Mouse (Mus musculus) hindbrain, embryonic 12.5 days (tissue): ENCODE measurements around the gene Gm29427. TPM values are rescaled to one million over a fixed set of nuclear protein-coding genes. Genes with fewer than 3 reads are reported as not detected.

Experiments used
- ATAC-seq: fragments of 200-750 bp; cut with Nextera tagmentation; 2 replicates; pipeline ENCODE4 v1.8.0; 2017; ENCODE audit warnings: moderate TSS enrichment; ENCODE audit not compliant: low FRiP score
- H3K27ac ChIP-seq: fragments of 300-500 bp; sonication (generic); 2 replicates; pipeline ENCODE4 v1.5.1; 2016; ENCODE audit warnings: mild to moderate bottlenecking
- H3K27me3 ChIP-seq: fragments of 300-500 bp; sonication (generic); 2 replicates; pipeline ENCODE4 v1.6.1; 2016; ENCODE audit warnings: mild to moderate bottlenecking
- H3K36me3 ChIP-seq: fragments of 300-500 bp; sonication (generic); 2 replicates; pipeline ENCODE4 v1.6.1; 2016; ENCODE audit warnings: mild to moderate bottlenecking
- H3K4me1 ChIP-seq: fragments of 300-500 bp; sonication (generic); 2 replicates; pipeline ENCODE4 v1.6.1; 2016
- H3K4me2 ChIP-seq: fragments of 300-500 bp; sonication (generic); replicated peaks from 2 replicates; pipeline ENCODE4 v1.6.1; 2016; ENCODE audit warnings: mild to moderate bottlenecking
- H3K4me3 ChIP-seq: fragments of 300-500 bp; sonication (generic); 2 replicates; pipeline ENCODE4 v1.5.1; 2016; ENCODE audit warnings: mild to moderate bottlenecking
- H3K9ac ChIP-seq: fragments of 300-500 bp; sonication (generic); 2 replicates; pipeline ENCODE4 v1.6.1; 2016; ENCODE audit warnings: mild to moderate bottlenecking, moderate library complexity
- H3K9me3 ChIP-seq: fragments of 300-500 bp; sonication (generic); replicated peaks from 2 replicates; pipeline ENCODE4 v1.6.1; 2016; ENCODE audit warnings: mild to moderate bottlenecking
- WGBS: fragments of 180-500 bp; shearing (Covaris S2); methylation state at CpG from one replicate; pipeline ENCODE4 v1.1.7; 2016; 5-methylcytosine and 5-hydroxymethylcytosine counted together
- polyA plus RNA-seq: library from polyadenylated mRNA; unstranded; fragments of >200 nt; fragmentation: Nextera tagmentation; extraction: Ambion mirVana; gene quantifications from 2 replicates; pipeline ENCODE4 v1.2.1, GENCODE M21; 2016

The Gm29427 gene
- 0.15 TPM in 1 of 2 replicates, not detected in the other for polyA plus RNA-seq

- H3K36me3 ChIP-seq: peaks cover 4% of the 10 kb centered on the region; the same call in 1 of the 2 replicates
- peaks cover 17% of the 10 kb centered on the region for H3K4me1 ChIP-seq
- peak within 1 kb of the TSS; percentile 98 for H3K4me2 ChIP-seq
- H3K4me3 ChIP-seq: peak within 1 kb of the TSS; percentile 89
- H3K27ac ChIP-seq: peak within 1 kb of the TSS; percentile 87
- no peaks in the 10 kb centered on the region for H3K9me3 ChIP-seq
- peak within 1 kb of the TSS; percentile 92 for H3K9ac ChIP-seq
- H3K27me3 ChIP-seq: no peaks in the 10 kb centered on the region
- WGBS: under 1% methylated on average over 38 of the region's 38 CpGs
- ATAC-seq: peak; percentile 94
Observed at GRCm38 (mm10) chr1:130715561-130716217, at the start of gene Gm29427. TSS of gene Gm29427 (minus strand) at chr1:130715799.

DNA sequence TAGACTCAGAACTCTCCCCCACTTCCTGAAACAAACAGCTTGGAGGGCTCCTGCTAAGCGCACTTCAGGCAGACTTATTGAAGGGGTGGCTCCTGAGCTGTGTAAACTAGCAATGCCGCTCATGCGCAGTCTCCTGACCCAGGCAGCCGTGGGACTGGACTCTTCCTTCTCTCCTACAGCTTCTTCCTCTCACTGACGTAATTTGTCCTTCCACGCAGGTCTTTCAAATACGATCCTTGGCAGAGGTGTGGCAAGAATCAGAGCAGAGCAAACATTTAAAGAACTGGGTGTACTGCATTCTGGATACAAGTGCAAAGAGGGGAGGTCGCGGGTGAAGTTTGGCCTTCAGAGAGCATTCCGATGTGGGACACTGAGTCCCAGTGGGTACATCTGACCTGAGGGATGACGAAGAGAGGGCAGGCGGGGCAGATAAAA, 48.4 kb upstream of the Gm29427 start:
- Histone ChIP-seq H3K9me3 (no peaks in the 10 kb centered on the region), H3K9ac (no peak overlapping the region), H3K27me3 (no peaks in the 10 kb centered on the region), H3K4me2 (no peak overlapping the region), H3K4me3 (no peak overlapping the region), H3K27ac (no peak overlapping the region), H3K36me3 (no peaks in the 10 kb centered on the region), H3K4me1 (no peaks in the 10 kb centered on the region)
- no peak for ATAC-seq
- 90% methylated on average over 12 of the region's 12 CpGs for WGBS

DNA sequence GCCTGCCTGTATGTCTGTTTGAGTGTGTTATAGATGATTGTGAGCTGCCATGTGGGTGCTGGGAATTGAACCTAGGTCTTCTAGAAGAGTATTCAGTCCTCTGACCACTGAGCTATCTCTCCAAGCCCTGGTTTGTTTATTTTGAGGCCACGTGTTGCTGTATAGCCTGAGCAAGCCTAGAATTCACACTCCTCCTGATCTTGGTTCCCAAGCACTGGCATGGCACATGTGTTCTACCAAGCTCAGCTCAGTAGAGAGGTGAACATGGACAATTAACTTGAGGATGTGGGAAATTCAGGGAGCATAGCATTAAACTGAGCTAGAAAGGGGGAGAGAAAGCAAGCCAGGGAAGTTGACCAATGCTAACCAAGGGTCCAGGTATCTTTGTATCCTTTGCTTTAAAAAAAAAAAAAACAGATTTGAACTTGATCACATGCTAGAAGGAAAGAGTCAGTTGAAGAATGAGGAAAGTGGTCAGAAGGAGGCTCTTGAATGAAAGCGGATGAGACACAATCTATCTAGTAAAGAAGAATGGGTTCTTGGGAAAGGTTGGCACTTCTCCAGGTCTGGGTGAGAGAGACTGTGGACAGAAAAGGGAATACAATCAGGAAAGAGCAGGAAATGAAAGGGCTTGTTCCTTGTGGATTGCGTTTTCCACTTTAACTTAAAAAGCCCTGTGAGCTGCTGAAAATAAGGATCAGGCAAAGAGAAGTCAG, 46.6 kb upstream of the Gm29427 start:
- no peak for ATAC-seq
- no peak overlapping the region for H3K27ac ChIP-seq
- WGBS: 82% methylated on average over 3 of the region's 3 CpGs
- H3K9me3 ChIP-seq: no peaks in the 10 kb centered on the region
- H3K4me3 ChIP-seq: no peak overlapping the region
- no peak overlapping the region for H3K9ac ChIP-seq
- H3K4me1 ChIP-seq: no peaks in the 10 kb centered on the region
- no peak overlapping the region for H3K4me2 ChIP-seq
- no peaks in the 10 kb centered on the region for H3K27me3 ChIP-seq
- H3K36me3 ChIP-seq: no peaks in the 10 kb centered on the region

- Histone ChIP-seq H3K27me3 (no peaks in the 10 kb centered on the region), H3K36me3 (no peaks in the 10 kb centered on the region), H3K4me2 (no peak overlapping the region), H3K27ac (no peak overlapping the region), H3K4me3 (no peak overlapping the region), H3K9me3 (no peaks in the 10 kb centered on the region), H3K9ac (no peak overlapping the region), H3K4me1 (no peaks in the 10 kb centered on the region)
- ATAC-seq: no peak
- 77% methylated on average over 1 of the region's 1 CpGs for WGBS
Observed at GRCm38 (mm10) chr1:130761597-130761996, 46.0 kb upstream of the Gm29427 start.

DNA sequence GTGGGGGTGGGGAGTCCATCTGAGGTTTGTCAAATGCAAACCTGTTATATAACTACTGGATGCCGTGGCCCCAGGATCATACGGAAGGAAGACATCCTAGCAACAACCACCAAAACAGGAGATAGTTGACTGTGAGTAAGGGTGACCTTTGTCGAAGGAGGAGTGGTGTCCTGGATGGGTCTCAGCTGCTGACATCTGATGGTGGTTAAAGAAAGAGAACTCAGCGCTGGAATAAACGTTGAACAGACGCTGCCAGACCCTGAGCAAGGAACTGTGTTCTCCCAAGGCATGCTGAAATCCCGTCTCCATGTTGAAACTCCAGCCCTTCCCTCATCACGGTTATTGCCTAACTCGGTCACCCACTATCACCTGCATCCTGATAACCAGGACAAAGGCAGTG, 44.1 kb upstream of the Gm29427 start:
- no peak overlapping the region for H3K9ac ChIP-seq

GRCm38 (mm10) chr1:130746819-130747218, 31.2 kb upstream of the Gm29427 start:
- 85% methylated on average over 3 of the region's 3 CpGs for WGBS
- no peak overlapping the region for H3K27ac ChIP-seq
- H3K4me2 ChIP-seq: no peak overlapping the region

More for the DNA sequence above, 44.1 kb upstream of the Gm29427 start:
- no peak overlapping the region for H3K27ac ChIP-seq
- no peak for ATAC-seq
- WGBS: 85% methylated on average over 9 of the region's 9 CpGs
- H3K4me1 ChIP-seq: no peaks in the 10 kb centered on the region
- no peaks in the 10 kb centered on the region for H3K9me3 ChIP-seq
- H3K4me2 ChIP-seq: no peak overlapping the region
- no peaks in the 10 kb centered on the region for H3K36me3 ChIP-seq
- H3K27me3 ChIP-seq: no peaks in the 10 kb centered on the region
- H3K4me3 ChIP-seq: no peak overlapping the region

GRCm38 (mm10) chr1:130745591-130745990, 30.0 kb upstream of the Gm29427 start:
- Histone ChIP-seq H3K4me3 (no peak overlapping the region), H3K27me3 (no peaks in the 10 kb centered on the region), H3K4me2 (no peak overlapping the region), H3K27ac (no peak overlapping the region), H3K9me3 (no peaks in the 10 kb centered on the region), H3K36me3 (no peaks in the 10 kb centered on the region), H3K4me1 (no peaks in the 10 kb centered on the region), H3K9ac (no peak overlapping the region)
- 92% methylated on average over 3 of the region's 3 CpGs for WGBS
- ATAC-seq: no peak

More at GRCm38 (mm10) chr1:130746819-130747218, 31.2 kb upstream of the Gm29427 start:
- Histone ChIP-seq H3K4me1 (no peaks in the 10 kb centered on the region), H3K9ac (no peak overlapping the region), H3K36me3 (no peaks in the 10 kb centered on the region), H3K4me3 (no peak overlapping the region), H3K9me3 (no peaks in the 10 kb centered on the region), H3K27me3 (no peaks in the 10 kb centered on the region)
- no peak for ATAC-seq

GRCm38 (mm10) chr1:130744961-130745360, 29.4 kb upstream of the Gm29427 start:
- ATAC-seq: no peak
- Histone ChIP-seq H3K36me3 (no peaks in the 10 kb centered on the region), H3K4me3 (no peak overlapping the region), H3K4me2 (no peak overlapping the region), H3K27ac (no peak overlapping the region), H3K27me3 (no peaks in the 10 kb centered on the region), H3K9me3 (no peaks in the 10 kb centered on the region), H3K4me1 (no peaks in the 10 kb centered on the region; the same call in 1 of the 2 replicates), H3K9ac (no peak overlapping the region)
- WGBS: 91% methylated on average over 5 of the region's 5 CpGs

DNA sequence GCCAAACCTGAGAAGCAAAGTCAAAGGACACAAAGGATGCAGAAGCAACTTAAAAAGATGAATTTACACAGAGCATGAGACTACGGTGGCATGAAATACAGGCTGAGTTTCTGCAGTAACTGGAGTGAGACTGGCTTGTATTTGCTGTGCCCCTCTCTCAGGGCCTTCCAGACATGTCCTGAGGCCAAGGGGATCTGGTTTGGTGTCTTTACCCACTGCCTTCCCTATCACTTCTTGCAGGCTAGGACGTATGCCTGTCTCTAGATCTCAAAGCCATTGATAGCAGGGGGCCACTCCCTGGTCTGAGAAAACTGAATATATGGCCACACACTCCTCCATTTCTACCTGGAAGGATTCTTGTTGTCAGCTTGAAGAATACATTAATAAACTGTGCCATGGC, 28.6 kb upstream of the Gm29427 start:
- ATAC-seq: no peak
- Histone ChIP-seq H3K9ac (no peak overlapping the region), H3K36me3 (no peaks in the 10 kb centered on the region), H3K4me2 (no peak overlapping the region), H3K27ac (no peak overlapping the region), H3K4me1 (no peaks in the 10 kb centered on the region; the same call in 1 of the 2 replicates), H3K9me3 (no peaks in the 10 kb centered on the region), H3K4me3 (no peak overlapping the region), H3K27me3 (no peaks in the 10 kb centered on the region)
- WGBS: 76% methylated on average over 2 of the region's 2 CpGs

DNA sequence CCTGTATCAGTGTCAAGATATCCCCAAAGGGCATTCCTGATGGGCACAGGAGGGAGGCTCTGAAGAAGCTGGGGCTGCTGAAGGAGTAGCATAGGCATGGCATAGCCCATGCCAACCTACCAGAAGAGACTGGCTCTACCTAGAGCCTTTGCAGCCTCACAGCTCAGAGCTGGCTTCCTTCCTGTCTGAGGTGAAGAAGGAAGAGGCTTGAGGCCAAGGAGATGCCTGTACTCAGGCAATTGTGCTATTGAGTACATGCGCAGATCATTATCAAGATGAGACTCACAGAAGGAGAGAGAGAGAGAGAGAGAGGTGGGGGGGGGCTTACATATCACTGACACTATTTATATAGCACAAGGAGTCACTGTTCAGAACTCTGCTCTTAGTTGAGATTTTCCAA, 28.2 kb upstream of the Gm29427 start:
- Histone ChIP-seq H3K9me3 (no peaks in the 10 kb centered on the region), H3K4me1 (no peaks in the 10 kb centered on the region; the same call in 1 of the 2 replicates), H3K4me2 (no peak overlapping the region), H3K36me3 (no peaks in the 10 kb centered on the region), H3K27me3 (no peaks in the 10 kb centered on the region), H3K4me3 (no peak overlapping the region), H3K27ac (no peak overlapping the region), H3K9ac (no peak overlapping the region)
- 89% methylated on average over 1 of the region's 1 CpGs for WGBS
- no peak for ATAC-seq

GRCm38 (mm10) chr1:130742201-130742600, 26.6 kb upstream of the Gm29427 start:
- WGBS: 84% methylated on average over 7 of the region's 7 CpGs
- no peak for ATAC-seq
- H3K27ac ChIP-seq: no peak overlapping the region

GRCm38 (mm10) chr1:130740781-130741720, 25.5 kb upstream of the Gm29427 start:
- no peak overlapping the region for H3K9ac ChIP-seq
- no peak overlapping the region for H3K27ac ChIP-seq
- peaks cover 5% of the 10 kb centered on the region; the same call in 1 of the 2 replicates for H3K27me3 ChIP-seq
- 63% methylated on average over 15 of the region's 15 CpGs for WGBS
- H3K4me3 ChIP-seq: no peak overlapping the region
- no peak overlapping the region for H3K4me2 ChIP-seq
- ATAC-seq: peak; percentile 59
- no peaks in the 10 kb centered on the region for H3K36me3 ChIP-seq
- no peaks in the 10 kb centered on the region for H3K9me3 ChIP-seq
- no peaks in the 10 kb centered on the region; the same call in 1 of the 2 replicates for H3K4me1 ChIP-seq

More at GRCm38 (mm10) chr1:130742201-130742600, 26.6 kb upstream of the Gm29427 start:
- Histone ChIP-seq H3K36me3 (no peaks in the 10 kb centered on the region), H3K27me3 (peaks cover 5% of the 10 kb centered on the region; the same call in 1 of the 2 replicates), H3K9ac (no peak overlapping the region), H3K4me3 (no peak overlapping the region), H3K9me3 (no peaks in the 10 kb centered on the region), H3K4me2 (no peak overlapping the region), H3K4me1 (no peaks in the 10 kb centered on the region; the same call in 1 of the 2 replicates)
